8 mouse cellular contexts compared by ENCODE assay signal in genomic region chr13:30548835-30549234, GRCm38 (mm10). TPM values are rescaled to one million over a fixed set of nuclear protein-coding genes. Genes with fewer than 3 reads are reported as not detected.
DNase-seq lines count a peak whose midpoint lies in the region; ATAC-seq and TF ChIP-seq lines count a peak whose summit lies in the region.

No protein-coding gene starts in this region.

- no peak overlapping the region for H3K4me2 ChIP-seq in hindbrain, embryonic 11.5 days (replicated peaks; ENCODE audit: low read depth, low read length)
- H3K4me2 ChIP-seq in hindbrain, embryonic 12.5 days (replicated peaks): no peak overlapping the region
- no peak overlapping the region for H3K4me2 ChIP-seq in embryonic facial prominence, embryonic 14.5 days (ENCODE audit: low read depth, low read length)
- no peak overlapping the region for H3K4me2 ChIP-seq in midbrain, postnatal 0 days (ENCODE audit: low read depth, low read length, poor library complexity, severe bottlenecking)

- no peaks in the 10 kb centered on the region for H3K36me3 ChIP-seq in hindbrain, embryonic 11.5 days (ENCODE audit: control insufficient read depth, insufficient read depth, low read length)
- H3K36me3 ChIP-seq in hindbrain, embryonic 12.5 days: no peaks in the 10 kb centered on the region
- no peaks in the 10 kb centered on the region for H3K36me3 ChIP-seq in embryonic facial prominence, embryonic 14.5 days (ENCODE audit: control insufficient read depth, insufficient read depth, low read length)
- H3K36me3 ChIP-seq in midbrain, postnatal 0 days (ENCODE audit: insufficient read depth, low read length): no peaks in the 10 kb centered on the region

- H3K9me3 ChIP-seq in hindbrain, embryonic 11.5 days (ENCODE audit: control insufficient read depth, low read length): no peaks in the 10 kb centered on the region
- no peaks in the 10 kb centered on the region for H3K9me3 ChIP-seq in hindbrain, embryonic 12.5 days (replicated peaks)
- no peaks in the 10 kb centered on the region for H3K9me3 ChIP-seq in embryonic facial prominence, embryonic 14.5 days (ENCODE audit: control insufficient read depth, low read length)
- H3K9me3 ChIP-seq in midbrain, postnatal 0 days (ENCODE audit: low read length): no peaks in the 10 kb centered on the region

- H3K4me1 ChIP-seq in hindbrain, embryonic 11.5 days (replicated peaks; ENCODE audit: control insufficient read depth, insufficient read depth, low read length): no peaks in the 10 kb centered on the region
- H3K4me1 ChIP-seq in hindbrain, embryonic 12.5 days: peaks cover 7% of the 10 kb centered on the region
- H3K4me1 ChIP-seq in embryonic facial prominence, embryonic 14.5 days (ENCODE audit: control insufficient read depth, insufficient read depth, low read length): peaks cover 9% of the 10 kb centered on the region
- H3K4me1 ChIP-seq in midbrain, postnatal 0 days (ENCODE audit: insufficient read depth, low read length): peaks cover 4% of the 10 kb centered on the region; the same call in 1 of the 2 replicates

- WGBS in hindbrain, embryonic 11.5 days: 20% methylated on average over 2 of the region's 2 CpGs
- 15% methylated on average over 2 of the region's 2 CpGs for WGBS in hindbrain, embryonic 12.5 days
- WGBS in embryonic facial prominence, embryonic 14.5 days: 17% methylated on average over 2 of the region's 2 CpGs
- 25% methylated on average over 2 of the region's 2 CpGs for WGBS in midbrain, postnatal 0 days

- peak; percentile 92 for TF ChIP-seq CTCF in midbrain, postnatal 0 days (IDR thresholded peaks at IDR 0.05)

- H3K4me3 ChIP-seq in hindbrain, embryonic 11.5 days (ENCODE audit: low read depth, low read length): no peak overlapping the region
- H3K4me3 ChIP-seq in hindbrain, embryonic 12.5 days: no peak overlapping the region
- H3K4me3 ChIP-seq in embryonic facial prominence, embryonic 14.5 days (ENCODE audit: low read depth, low read length): no peak overlapping the region
- no peak overlapping the region for H3K4me3 ChIP-seq in midbrain, postnatal 0 days (ENCODE audit: low read depth, low read length)

- H3K27ac ChIP-seq in hindbrain, embryonic 11.5 days (ENCODE audit: low read depth, low read length): no peak overlapping the region
- no peak overlapping the region for H3K27ac ChIP-seq in hindbrain, embryonic 12.5 days
- H3K27ac ChIP-seq in embryonic facial prominence, embryonic 14.5 days (replicated peaks; ENCODE audit: low read depth, low read length): no peak overlapping the region
- no peak overlapping the region for H3K27ac ChIP-seq in midbrain, postnatal 0 days (ENCODE audit: low read depth, low read length)

- H3K27me3 ChIP-seq in hindbrain, embryonic 11.5 days (ENCODE audit: control insufficient read depth, insufficient read depth, low read length): no peaks in the 10 kb centered on the region
- no peaks in the 10 kb centered on the region; the same call in 1 of the 2 replicates for H3K27me3 ChIP-seq in hindbrain, embryonic 12.5 days
- no peaks in the 10 kb centered on the region for H3K27me3 ChIP-seq in embryonic facial prominence, embryonic 14.5 days (replicated peaks; ENCODE audit: control insufficient read depth, insufficient read depth, low read length)
- H3K27me3 ChIP-seq in midbrain, postnatal 0 days (ENCODE audit: insufficient read depth, low read length): no peaks in the 10 kb centered on the region

- ATAC-seq in hindbrain, embryonic 11.5 days (ENCODE audit: low FRiP score): no peak
- no peak for ATAC-seq in hindbrain, embryonic 12.5 days (ENCODE audit: low FRiP score)
- no peak for ATAC-seq in embryonic facial prominence, embryonic 14.5 days (ENCODE audit: low read depth)
- ATAC-seq in midbrain, postnatal 0 days (ENCODE audit: low FRiP score): no peak

- no peak overlapping the region for H3K9ac ChIP-seq in hindbrain, embryonic 11.5 days (ENCODE audit: low read depth, low read length)
- no peak overlapping the region for H3K9ac ChIP-seq in hindbrain, embryonic 12.5 days
- no peak overlapping the region for H3K9ac ChIP-seq in embryonic facial prominence, embryonic 14.5 days (ENCODE audit: low read depth, low read length)
- H3K9ac ChIP-seq in midbrain, postnatal 0 days (replicated peaks; ENCODE audit: low read length, poor library complexity, severe bottlenecking): no peak overlapping the region

- peak; percentile 88 for DNase-seq in hindbrain, embryonic 11.5 days (ENCODE audit: low spot score)
- peak; percentile 82 to 86 for DNase-seq in adrenal gland, postnatal 36 days
- DNase-seq in embryonic facial prominence, embryonic 14.5 days (ENCODE audit: low spot score): peak; percentile 69
- peak; percentile 77 to 90 for DNase-seq in heart, postnatal 14 days
- peak; percentile 65 to 83 for DNase-seq in left cerebral cortex, postnatal 10 days (ENCODE audit: extremely low spot score in 1 of 2, low spot score in 2 of 2)
- peak; percentile 75 for DNase-seq in midbrain, postnatal 0 days (ENCODE audit: low spot score)
- peak; percentile 75 to 77 for DNase-seq in spleen, postnatal 36 days (ENCODE audit: low spot score in 2 of 2)

- intact Hi-C loops in heart, postnatal 14 days (cut with DNase I): loop anchor here (2.0 to 5.0 kb wide), 3 partner anchors 47 to 277 kb away; partner anchors contain the start of gene Dusp22
- intact Hi-C loops in left cerebral cortex, postnatal 10 days (cut with DNase I): no loop called here

RNA-seq across cellular contexts. Expression of gene Uqcrfs1, which starts 3.7 kb away (rescaled TPM):
- polyA plus RNA-seq in hindbrain, embryonic 11.5 days (2014; fragmentation: Nextera tagmentation; extraction: Ambion mirVana): 255 and 270 TPM in 2 replicates
- polyA plus RNA-seq in hindbrain, embryonic 12.5 days (2016; fragmentation: Nextera tagmentation; extraction: Ambion mirVana): 216 TPM in 2 replicates
- total RNA-seq in adrenal gland, postnatal 36 days (2021): 100 to 1,000 TPM; 343 to 370 TPM
- 218 and 252 TPM in 2 replicates for polyA plus RNA-seq in embryonic facial prominence, embryonic 14.5 days (2014; fragmentation: Nextera tagmentation; extraction: Ambion mirVana)
- total RNA-seq in heart, postnatal 14 days (2021): 1,000 to 10,000 TPM; 1,063 to 1,094 TPM
- 100 to 1,000 TPM; 169 to 173 TPM for total RNA-seq in left cerebral cortex, postnatal 10 days (2021)
- total RNA-seq in midbrain, postnatal 0 days (2014; rRNA removed): 201 and 202 TPM in 2 replicates
- 344 and 349 TPM in 2 replicates for polyA plus RNA-seq in midbrain, postnatal 0 days (2015; fragmentation: Nextera tagmentation; extraction: Ambion mirVana)
